Mouse (Mus musculus): ENCODE results near the gene Cep78.

Cep78 gene

DNA sequence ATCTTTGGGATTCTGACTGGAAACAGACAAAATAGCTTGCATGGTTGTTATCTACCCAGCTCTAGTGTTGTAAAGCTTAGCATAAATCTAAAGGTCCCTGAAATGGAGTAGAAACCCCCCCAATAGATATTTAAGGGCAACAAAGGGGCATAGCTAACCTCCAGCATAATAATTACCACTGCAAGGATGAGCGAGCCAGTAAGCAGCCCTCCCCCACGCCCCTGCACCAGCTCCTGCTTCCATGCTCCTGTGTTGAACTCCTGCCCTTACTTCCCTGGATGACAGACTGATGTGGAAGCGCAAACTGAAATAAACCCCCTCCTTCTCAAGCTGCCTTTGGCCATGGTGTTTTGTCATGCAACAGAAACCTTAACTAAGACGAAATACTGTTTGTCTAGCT is 11.4 kb downstream of the Cep78 start:
- in situ Hi-C loops (cut with MboI, MseI) = loop anchor here (5.0 to 25.0 kb wide), 2 partner anchors 101 to 311 kb away; no protein-coding TSS in a partner anchor

- in situ Hi-C loops (cut with MboI, MseI) = loop anchor here (25.0 kb wide), 1 partner anchor 303 kb away; no protein-coding TSS in a partner anchor
These were observed 19.7 kb downstream of the Cep78 start for GRCm38 (mm10) chr19:15965082-15965481.

DNA sequence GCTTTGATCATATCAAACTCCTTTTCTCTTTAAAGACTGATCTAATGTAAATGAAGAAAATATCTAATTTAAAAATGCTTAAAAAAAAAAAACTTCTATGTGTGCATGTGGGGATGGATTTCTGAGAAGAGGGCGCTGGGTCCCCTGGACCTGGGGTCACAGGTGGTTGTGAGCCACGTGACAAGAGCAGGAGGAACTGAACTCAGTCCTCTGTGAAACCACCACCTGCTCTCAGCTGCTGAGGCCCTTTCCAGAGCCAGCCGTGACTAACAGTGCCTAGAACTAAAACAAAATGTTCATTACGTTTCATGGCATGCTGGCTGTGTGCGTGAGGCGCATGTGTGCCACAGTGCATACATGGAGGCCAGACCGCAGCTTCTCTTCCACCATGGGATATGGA is 20.3 kb downstream of the Cep78 start:
- in situ Hi-C loops (cut with MboI, MseI) = loop anchor here (25.0 kb wide), 1 partner anchor 302 kb away; no protein-coding TSS in a partner anchor

DNA sequence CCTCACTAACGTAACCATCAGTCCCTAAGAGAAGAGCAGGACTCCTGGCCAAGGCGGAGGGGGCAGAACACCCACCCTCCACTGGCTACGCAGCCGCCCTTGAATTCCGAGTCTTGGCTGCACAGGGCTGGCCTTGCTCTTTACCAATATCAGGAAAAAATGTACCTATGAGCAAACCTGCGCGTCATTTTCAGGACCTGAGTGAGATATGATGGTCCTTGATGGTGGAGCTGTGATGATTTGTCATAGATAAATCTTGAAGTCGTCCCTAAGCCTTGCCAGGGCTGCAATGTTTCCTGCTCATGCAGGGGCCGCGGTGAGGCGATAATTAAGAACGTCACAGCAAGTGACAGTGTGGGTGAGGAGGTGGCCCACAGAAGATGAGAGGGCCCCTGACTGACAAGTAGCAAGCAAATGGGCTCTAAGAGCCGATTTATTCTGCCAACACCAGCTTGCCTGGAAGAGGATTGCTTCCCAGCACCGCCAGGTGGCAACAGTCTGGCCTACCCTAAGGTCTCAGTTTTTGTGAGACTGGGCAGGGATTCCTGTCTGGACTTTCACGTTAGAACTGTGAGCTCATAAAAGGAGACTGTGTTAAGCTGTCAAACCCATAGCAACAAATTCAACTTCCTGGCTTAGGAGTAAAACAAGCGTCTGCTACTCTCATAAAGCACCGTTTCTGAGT is 21.6 kb downstream of the Cep78 start:
- in situ Hi-C loops (cut with MboI, MseI) = loop anchor here (25.0 kb wide), 1 partner anchor 301 kb away; no protein-coding TSS in a partner anchor

DNA sequence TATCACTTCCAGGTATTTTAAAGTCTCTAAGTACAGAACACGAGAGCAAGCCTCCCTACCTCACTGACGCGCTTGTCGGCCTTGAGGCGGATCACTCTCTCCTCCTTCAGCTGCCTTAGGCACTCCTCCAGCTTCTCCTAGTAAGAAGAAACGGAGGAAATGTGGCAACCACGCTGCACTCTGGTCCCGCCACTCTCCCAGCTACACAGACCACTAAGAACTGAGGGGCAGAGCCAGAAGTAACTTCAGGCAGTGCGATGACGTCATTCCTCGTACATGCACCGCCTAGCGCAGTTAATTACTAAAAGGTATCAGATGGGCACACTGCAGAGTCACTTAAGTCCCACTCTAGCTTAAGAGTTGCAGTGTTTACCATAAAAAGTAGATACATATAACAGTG is 22.5 kb downstream of the Cep78 start:
- in situ Hi-C loops (cut with MboI, MseI) = loop anchor here (25.0 kb wide), 1 partner anchor 300 kb away; no protein-coding TSS in a partner anchor

- in situ Hi-C loops (cut with MboI, MseI) = loop anchor here (25.0 kb wide), 1 partner anchor 288 kb away; no protein-coding TSS in a partner anchor
These were observed 34.6 kb downstream of the Cep78 start for GRCm38 (mm10) chr19:15950225-15950624.

GRCm38 (mm10) chr19:15948867-15949266 is 35.9 kb downstream of the Cep78 start:
- in situ Hi-C loops (cut with MboI, MseI) = no loop called here

GRCm38 (mm10) chr19:15948426-15948825 is 36.4 kb downstream of the Cep78 start:
- in situ Hi-C loops (cut with MboI, MseI) = no loop called here

DNA sequence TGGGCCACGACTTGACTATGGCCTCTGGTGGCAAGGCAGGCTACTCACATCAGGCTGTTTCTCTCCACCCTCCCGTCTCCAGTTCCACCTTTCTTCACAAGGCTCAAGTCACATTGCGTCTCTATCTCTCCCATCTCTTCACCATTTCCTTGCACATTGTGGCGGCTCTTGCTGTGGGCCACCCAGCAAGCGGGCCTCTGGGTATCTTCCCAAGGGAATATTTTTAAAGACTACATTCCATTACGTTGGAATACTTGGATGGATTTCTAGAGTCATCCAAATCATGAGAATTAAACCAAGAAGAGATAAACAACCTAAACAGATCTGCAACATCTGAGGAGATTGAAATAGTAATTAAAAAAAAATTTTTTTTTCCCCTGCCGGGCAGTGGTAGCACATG is 37.6 kb downstream of the Cep78 start, which contains the start of gene Psat1:
Gene Psat1 (minus strand): TSS at position 101 of the 400 bp plus-strand sequence.
- in situ Hi-C loops (cut with MboI, MseI) = no loop called here

DNA sequence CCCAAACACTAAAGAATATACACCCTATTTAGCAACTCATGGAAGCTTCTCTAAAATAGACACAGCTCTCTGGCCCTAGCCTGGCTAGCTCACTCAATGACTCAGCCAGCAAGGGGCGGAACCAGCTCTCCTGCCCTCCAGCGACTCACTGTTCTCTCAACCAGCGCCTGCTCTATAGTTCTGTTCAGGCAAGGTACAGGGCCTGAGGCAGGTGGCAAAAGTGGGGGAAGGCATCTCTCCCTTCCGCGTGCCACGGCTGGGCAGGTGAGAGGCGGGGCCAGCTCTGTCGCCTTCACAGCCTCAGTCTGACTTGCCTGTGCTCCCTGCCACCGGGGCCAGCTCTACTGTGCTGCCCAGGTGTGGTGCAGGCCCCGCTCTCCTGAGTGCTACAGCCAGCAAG is 38.1 kb downstream of the Cep78 start:
- in situ Hi-C loops (cut with MboI, MseI) = no loop called here

- in situ Hi-C loops (cut with MboI, MseI) = no loop called here
These were observed 41.7 kb downstream of the Cep78 start for GRCm38 (mm10) chr19:15943117-15943423.

GRCm38 (mm10) chr19:15942421-15943116 is 42.2 kb downstream of the Cep78 start:
- in situ Hi-C loops (cut with MboI, MseI) = no loop called here

- in situ Hi-C loops (cut with MboI, MseI) = no loop called here
These were observed 43.4 kb downstream of the Cep78 start for GRCm38 (mm10) chr19:15941399-15941798.

GRCm38 (mm10) chr19:15925719-15926045 is 59.1 kb downstream of the Cep78 start:
- in situ Hi-C loops (cut with MboI, MseI) = no loop called here

DNA sequence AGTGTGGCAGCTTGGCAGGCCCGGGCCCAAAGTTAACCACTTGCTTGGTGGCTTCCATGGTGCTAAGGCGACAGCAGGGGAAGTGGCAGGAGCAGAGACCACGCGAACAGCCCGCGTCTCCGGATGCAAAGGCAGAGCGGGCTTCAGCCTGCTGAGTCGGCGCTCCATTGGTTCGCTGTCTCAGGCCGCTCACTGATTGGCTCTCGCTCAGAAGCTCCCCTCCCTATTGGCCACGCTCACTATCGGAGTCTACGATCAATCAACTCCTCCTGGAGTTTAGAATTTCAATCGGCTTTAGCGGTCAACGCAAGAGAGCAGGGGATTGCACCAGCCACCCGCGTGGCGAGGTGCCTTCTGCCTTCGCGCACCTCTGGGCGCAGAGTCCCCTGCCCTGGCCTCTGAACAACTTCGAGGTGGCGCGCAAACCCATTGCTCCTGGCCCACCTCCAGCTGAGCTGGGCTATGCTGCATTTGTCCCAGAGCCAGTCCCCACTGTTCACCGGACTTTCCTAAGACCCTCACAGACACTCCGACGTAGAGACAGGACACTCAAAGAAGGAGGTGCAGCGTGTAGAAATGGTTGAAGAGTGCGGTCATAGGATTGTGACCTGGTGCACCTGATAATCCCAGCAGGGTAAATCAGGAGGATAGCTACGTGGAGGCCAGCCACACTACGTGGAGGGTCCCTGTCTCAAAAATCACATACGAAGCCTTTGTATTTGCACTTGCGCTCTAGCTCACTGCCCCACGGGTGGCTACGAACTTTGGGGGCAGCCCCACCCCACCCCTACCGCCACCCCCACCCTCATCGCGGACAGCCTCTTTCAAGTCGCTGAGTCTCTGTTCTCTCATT is 59.7 kb downstream of the Cep78 start:
- in situ Hi-C loops (cut with MboI, MseI) = loop anchor here (5.0 to 25.0 kb wide), 3 partner anchors 52 to 862 kb away; partner anchors contain the start of gene Gnaq

GRCm38 (mm10) chr19:15924181-15924865 is 60.5 kb downstream of the Cep78 start:
- in situ Hi-C loops (cut with MboI, MseI) = loop anchor here (5.0 to 25.0 kb wide), 3 partner anchors 53 to 863 kb away; partner anchors contain the start of gene Gnaq

DNA sequence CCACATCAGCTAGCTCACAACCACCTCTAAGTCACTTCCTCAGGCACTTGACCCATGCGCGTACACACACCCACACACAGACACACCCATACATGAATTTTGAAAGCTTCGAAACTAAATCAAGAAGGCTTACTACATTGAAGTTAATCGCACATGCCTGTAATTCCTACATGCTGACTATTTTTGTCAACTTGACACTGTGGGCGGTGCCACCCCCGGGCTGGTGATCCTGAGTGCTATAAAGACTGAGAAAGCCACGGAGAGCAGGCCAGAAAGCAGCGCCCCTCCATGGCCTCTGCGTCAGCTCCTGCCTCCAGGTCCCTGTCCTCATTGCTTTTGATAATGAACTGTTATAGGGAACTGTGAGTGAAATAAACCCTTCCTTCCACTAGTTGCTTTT is 61.4 kb downstream of the Cep78 start:
- in situ Hi-C loops (cut with MboI, MseI) = loop anchor here (5.0 to 25.0 kb wide), 3 partner anchors 54 to 864 kb away; partner anchors contain the start of gene Gnaq

DNA sequence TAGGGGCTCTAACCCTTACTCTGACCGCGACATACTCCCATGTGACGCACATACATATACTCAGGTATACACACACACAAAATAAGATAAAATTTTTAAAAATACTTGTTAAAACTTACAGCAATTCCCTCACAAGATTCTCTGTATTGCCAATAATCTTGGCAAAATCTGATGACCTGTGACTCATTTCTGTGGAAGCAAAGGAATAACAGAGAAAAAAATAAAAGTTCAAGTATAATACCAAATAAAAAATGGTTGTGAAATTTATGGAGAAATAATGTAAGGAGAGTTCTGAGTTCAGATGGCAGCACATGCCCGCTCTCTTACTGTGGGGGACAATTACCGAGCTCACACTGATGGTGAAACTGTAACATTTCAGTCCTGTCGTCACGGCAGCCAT is 65.5 kb downstream of the Cep78 start:
- in situ Hi-C loops (cut with MboI, MseI) = loop anchor here (25.0 kb wide), 1 partner anchor 218 kb away; the partner anchor contains the start of gene Gnaq

DNA sequence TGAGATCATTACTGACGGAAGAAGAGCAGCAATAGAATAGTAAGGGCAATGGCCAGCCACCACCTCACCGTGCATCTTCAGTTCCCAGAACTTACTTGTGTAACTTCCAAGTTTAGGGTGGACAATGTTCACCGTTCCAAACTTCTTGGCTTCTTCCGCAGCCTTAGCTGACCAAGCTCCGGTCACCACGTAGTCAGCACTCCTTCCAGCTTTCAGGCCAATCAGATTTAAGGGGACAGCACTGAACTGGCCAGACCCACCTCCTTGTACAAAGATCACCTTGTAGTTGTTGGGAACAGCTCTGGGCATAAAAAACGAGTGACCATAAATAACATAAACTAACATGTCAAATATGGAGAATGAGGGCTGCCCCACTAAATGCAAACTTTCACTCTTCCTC is 66.7 kb downstream of the Cep78 start:
- in situ Hi-C loops (cut with MboI, MseI) = loop anchor here (25.0 kb wide), 1 partner anchor 219 kb away; the partner anchor contains the start of gene Gnaq

GRCm38 (mm10) chr19:15913249-15913997 is 71.4 kb downstream of the Cep78 start:
- in situ Hi-C loops (cut with MboI, MseI) = loop anchor here (25.0 kb wide), 1 partner anchor 224 kb away; the partner anchor contains the start of gene Gnaq

All from T-helper 2 cell (primary cell).